Mouse (Mus musculus): ENCODE data around the gene Iqcg.

DNA sequence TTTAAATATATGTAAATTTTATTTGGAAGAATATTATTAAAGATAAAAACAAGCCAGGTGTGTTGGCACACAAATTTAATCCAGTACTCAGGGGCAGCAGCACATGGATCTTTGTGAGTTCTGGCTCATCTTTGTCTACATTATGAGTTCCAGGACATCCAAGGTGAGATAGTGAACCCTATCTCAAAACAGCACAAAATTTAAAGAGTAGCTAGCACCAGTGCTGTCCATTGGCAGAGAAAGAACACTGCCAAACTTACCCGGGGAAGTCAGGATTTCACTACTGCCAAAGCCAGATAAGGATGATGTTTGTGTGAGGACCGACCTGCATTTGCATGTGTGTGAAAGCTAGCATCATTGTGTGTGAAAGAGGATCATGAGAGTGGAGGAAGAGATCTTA, 83.0 kb downstream of the Iqcg start:
- TF ChIP-seq GATA1 (IDR thresholded peaks at IDR 0.05; ENCODE audit: borderline replicate concordance, low read length) (no peak), FLI1 (IDR thresholded peaks at IDR 0.05; ENCODE audit: low read length) (no peak)

Data from megakaryocyte, embryonic 14.5 days (primary cell).